Mouse (Mus musculus) testis, adult 2 months (tissue): ENCODE measurements around the gene Cacna2d4.

ENCODE experiments used
- CTCF ChIP-seq: fragments of 200-500 bp; IDR thresholded peaks from 2 replicates; pipeline ENCODE4 v1.5.1; 2012; ENCODE audit warnings: low read depth, mild to moderate bottlenecking, inconsistent platforms, low read length, moderate library complexity; ENCODE audit not compliant: control insufficient read depth, insufficient read depth, insufficient replicate concordance
- POLR2A ChIP-seq: fragments of 200-500 bp; IDR thresholded peaks from 2 replicates; pipeline ENCODE4 v1.6.1; 2012; ENCODE audit warnings: low read depth, mild to moderate bottlenecking, inconsistent platforms, low read length, moderate library complexity; ENCODE audit not compliant: control insufficient read depth

DNA sequence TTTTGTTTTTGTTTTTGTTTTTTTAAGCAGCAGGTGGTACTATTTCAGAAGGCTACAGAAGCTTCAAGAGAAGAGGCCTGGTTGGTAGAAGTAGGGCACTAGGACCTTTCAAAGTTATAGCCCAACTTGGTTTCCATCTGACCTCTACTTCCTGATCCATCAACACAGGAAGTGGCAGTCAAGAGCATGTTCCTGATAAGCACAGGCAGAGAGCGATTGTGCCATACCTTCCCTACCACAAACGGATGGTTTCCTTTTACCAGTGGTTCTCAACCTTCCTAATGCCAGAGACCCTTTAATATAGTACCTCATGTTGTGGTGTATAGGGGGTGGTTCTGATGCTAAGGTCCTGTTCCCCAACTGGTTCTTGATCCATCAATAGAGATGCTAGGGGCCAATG, 141.3 kb downstream of the Cacna2d4 start:
- TF ChIP-seq CTCF, result no peak
- no peak for TF ChIP-seq POLR2A
